Mouse (Mus musculus): ENCODE data around the gene Iqcf3.
"Not testable (repeated sequence)": the region's sequence is repeated elsewhere in the genome, so short reads cannot be mapped to it uniquely, and the experiment has no call there.

Gene Iqcf3

GRCm38 (mm10) chr9:106512729-106513450 lies 48.5 kb downstream of the Iqcf3 start:
- in situ Hi-C loops (cut with MboI; ENCODE audit: unreplicated experiment in 2 of 2) = no loop called here

- in situ Hi-C loops (cut with MboI; ENCODE audit: unreplicated experiment in 2 of 2) = no loop called here
These were observed 52.1 kb downstream of the Iqcf3 start for GRCm38 (mm10) chr9:106509356-106509755.

GRCm38 (mm10) chr9:106504246-106504645 lies 57.2 kb downstream of the Iqcf3 start:
- in situ Hi-C loops (cut with MboI; ENCODE audit: unreplicated experiment in 2 of 2) = no loop called here

GRCm38 (mm10) chr9:106501846-106502245 lies 59.6 kb downstream of the Iqcf3 start:
- in situ Hi-C loops (cut with MboI; ENCODE audit: unreplicated experiment in 2 of 2) = no loop called here

- in situ Hi-C loops (cut with MboI; ENCODE audit: unreplicated experiment in 2 of 2) = no loop called here
These were observed 61.8 kb downstream of the Iqcf3 start, which contains the start of gene Iqcf1 for GRCm38 (mm10) chr9:106499667-106500066. TSS of gene Iqcf1 (plus strand) at chr9:106499967.

- in situ Hi-C loops (cut with MboI; ENCODE audit: unreplicated experiment in 2 of 2) = not testable (repeated sequence)
These were observed 73.8 kb downstream of the Iqcf3 start for GRCm38 (mm10) chr9:106487602-106488001.

GRCm38 (mm10) chr9:106485076-106485475 lies 76.4 kb downstream of the Iqcf3 start:
- in situ Hi-C loops (cut with MboI; ENCODE audit: unreplicated experiment in 2 of 2) = no loop called here

- in situ Hi-C loops (cut with MboI; ENCODE audit: unreplicated experiment in 2 of 2) = no loop called here
These were observed 77.8 kb downstream of the Iqcf3 start for GRCm38 (mm10) chr9:106483606-106484005.

- in situ Hi-C loops (cut with MboI; ENCODE audit: unreplicated experiment in 2 of 2) = no loop called here
These were observed 78.3 kb downstream of the Iqcf3 start for GRCm38 (mm10) chr9:106483136-106483535.

GRCm38 (mm10) chr9:106482578-106483115 lies 78.8 kb downstream of the Iqcf3 start:
- in situ Hi-C loops (cut with MboI; ENCODE audit: unreplicated experiment in 2 of 2) = no loop called here

GRCm38 (mm10) chr9:106481676-106482075 lies 79.8 kb downstream of the Iqcf3 start:
- in situ Hi-C loops (cut with MboI; ENCODE audit: unreplicated experiment in 2 of 2) = no loop called here

- in situ Hi-C loops (cut with MboI; ENCODE audit: unreplicated experiment in 2 of 2) = no loop called here
These were observed 80.4 kb downstream of the Iqcf3 start for GRCm38 (mm10) chr9:106481075-106481474.

- in situ Hi-C loops (cut with MboI; ENCODE audit: unreplicated experiment in 2 of 2) = no loop called here
These were observed 80.9 kb downstream of the Iqcf3 start for GRCm38 (mm10) chr9:106480541-106480940.

- in situ Hi-C loops (cut with MboI; ENCODE audit: unreplicated experiment in 2 of 2) = loop anchor here (5.0 to 10.0 kb wide), 2 partner anchors 53 to 261 kb away; partner anchors contain the start of gene Rpl29 (in 1 of the 2)
These were observed 83.3 kb downstream of the Iqcf3 start for GRCm38 (mm10) chr9:106478101-106478500.

- in situ Hi-C loops (cut with MboI; ENCODE audit: unreplicated experiment in 2 of 2) = loop anchor here (5.0 to 10.0 kb wide), 2 partner anchors 53 to 260 kb away; partner anchors contain the start of gene Rpl29 (in 1 of the 2)
These were observed 83.8 kb downstream of the Iqcf3 start for GRCm38 (mm10) chr9:106477649-106478048.

GRCm38 (mm10) chr9:106476924-106477484 lies 84.4 kb downstream of the Iqcf3 start, which contains the start of gene Parp3:
TSS of gene Parp3 (minus strand) at chr9:106476949.
- in situ Hi-C loops (cut with MboI; ENCODE audit: unreplicated experiment in 2 of 2) = loop anchor here (5.0 to 10.0 kb wide), 2 partner anchors 52 to 260 kb away; partner anchors contain the start of gene Rpl29 (in 1 of the 2)

GRCm38 (mm10) chr9:106476002-106476923 lies 85.2 kb downstream of the Iqcf3 start:
- in situ Hi-C loops (cut with MboI; ENCODE audit: unreplicated experiment in 2 of 2) = loop anchor here (5.0 to 10.0 kb wide), 2 partner anchors 51 to 259 kb away; partner anchors contain the start of gene Rpl29 (in 1 of the 2)

- in situ Hi-C loops (cut with MboI; ENCODE audit: unreplicated experiment in 2 of 2) = loop anchor here (5.0 to 10.0 kb wide), 2 partner anchors 51 to 258 kb away; partner anchors contain the start of gene Rpl29 (in 1 of the 2)
These were observed 85.8 kb downstream of the Iqcf3 start, which contains the start of gene Rrp9 for GRCm38 (mm10) chr9:106475663-106476001. TSS of gene Rrp9 (plus strand) at chr9:106475963.

GRCm38 (mm10) chr9:106475046-106475445 lies 86.4 kb downstream of the Iqcf3 start:
- in situ Hi-C loops (cut with MboI; ENCODE audit: unreplicated experiment in 2 of 2) = loop anchor here (5.0 to 10.0 kb wide), 2 partner anchors 50 to 258 kb away; partner anchors contain the start of gene Rpl29 (in 1 of the 2)

GRCm38 (mm10) chr9:106474456-106474855 lies 87.0 kb downstream of the Iqcf3 start:
- in situ Hi-C loops (cut with MboI; ENCODE audit: unreplicated experiment in 2 of 2) = loop anchor here (10.0 to 25.0 kb wide), 2 partner anchors 50 to 637 kb away; partner anchors contain the start of genes Col6a6 (in 1 of the 2) and Rpl29 (in 1 of the 2)
